Mouse (Mus musculus) spleen, embryonic (tissue): ENCODE data around the gene Nptx1.

Source experiments
- CTCF ChIA-PET: fragments of 350-600 bp; sonication (Branson Sonifier 250); formaldehyde crosslinking; loops from one replicate; lab custom pipeline; 2022; lab: Charles Lee

Nptx1 gene

DNA sequence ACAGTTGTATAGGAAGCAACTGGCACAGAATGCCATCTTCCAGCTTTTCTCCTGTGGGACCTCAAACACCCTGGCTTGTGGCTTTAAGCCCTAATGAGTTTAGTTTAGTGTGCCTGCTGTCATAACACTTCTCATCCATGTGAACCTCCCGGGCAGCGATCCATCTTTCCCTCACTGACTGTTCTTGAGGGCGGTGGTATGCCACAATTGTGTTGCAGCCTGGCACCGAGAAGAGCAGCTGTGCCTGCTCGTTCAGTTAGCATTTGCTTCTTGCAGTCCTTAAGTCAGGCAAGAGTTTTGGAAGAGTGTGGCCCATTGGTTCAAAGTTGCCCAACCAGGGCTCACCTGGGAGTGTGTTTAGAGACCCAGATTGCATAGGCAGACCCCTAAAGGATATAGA, 51.4 kb downstream of the Nptx1 start:
- CTCF ChIA-PET = no interaction called here

GRCm38 (mm10) chr11:119493516-119493915, 54.0 kb downstream of the Nptx1 start:
- CTCF ChIA-PET = no interaction called here

DNA sequence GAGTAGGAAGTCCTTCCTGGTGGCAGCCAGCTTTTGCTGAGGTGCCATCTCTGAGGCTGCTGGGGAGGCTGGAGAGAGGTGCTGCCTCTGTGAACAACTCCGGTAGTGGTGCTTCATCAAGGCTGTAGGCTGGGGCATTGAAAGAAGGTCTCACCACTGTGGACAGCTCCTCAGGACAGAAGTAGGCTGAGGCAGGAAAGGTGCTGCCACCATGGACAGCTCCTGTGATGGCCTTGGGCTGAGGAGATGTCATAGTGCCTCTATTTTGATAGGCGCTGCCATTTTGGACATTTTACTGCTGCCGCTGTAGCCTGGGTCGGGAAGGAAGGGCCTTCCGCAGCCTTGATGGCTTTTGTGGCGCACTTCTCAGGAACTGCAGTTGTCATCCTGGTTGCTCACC, 54.7 kb downstream of the Nptx1 start:
- CTCF ChIA-PET = interaction anchor here (0.6 to 0.7 kb wide), 2 partner anchors 463 to 1151 kb away, joined by 5 to 20 read pairs; partner anchors contain the start of gene Cep295nl

DNA sequence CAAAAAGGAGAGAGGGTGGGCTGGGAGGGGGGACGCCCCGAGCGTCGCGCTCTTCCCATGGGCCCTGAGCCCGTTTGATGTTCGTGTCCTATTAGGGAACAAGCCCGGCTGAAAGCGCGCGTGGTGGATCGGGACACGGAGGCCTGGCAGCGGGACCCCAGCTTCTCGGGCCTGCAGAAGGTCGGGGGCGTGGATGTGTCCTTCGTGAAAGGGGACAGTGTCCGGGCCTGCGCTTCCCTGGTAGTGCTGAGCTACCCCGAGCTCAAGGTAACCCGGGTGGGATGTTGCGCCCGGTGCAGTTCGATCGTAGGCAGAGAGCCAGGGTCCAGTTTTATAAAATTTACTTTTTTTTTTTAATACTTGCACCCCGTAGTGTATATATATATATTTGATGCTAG, 55.9 kb downstream of the Nptx1 start:
- CTCF ChIA-PET = interaction anchor here (0.6 kb wide), 2 partner anchors 451 to 470 kb away, joined by 3 read pairs; partner anchors contain the start of gene Baiap2

- CTCF ChIA-PET = interaction anchor here (0.6 kb wide), 1 partner anchor 469 kb away, joined by 3 read pairs; no protein-coding TSS in a partner anchor
These were observed 56.5 kb downstream of the Nptx1 start, which contains the start of gene Endov for GRCm38 (mm10) chr11:119490861-119491689. Endov (plus strand) TSS chr11:119491347.
